Mouse (Mus musculus): ENCODE measurements around the gene Xpo6. TPM values are rescaled to one million over a fixed set of nuclear protein-coding genes. Genes with fewer than 3 reads are reported as not detected.

Xpo6 gene
- polyA plus RNA-seq, 1 experiment: 162 TPM

DNA sequence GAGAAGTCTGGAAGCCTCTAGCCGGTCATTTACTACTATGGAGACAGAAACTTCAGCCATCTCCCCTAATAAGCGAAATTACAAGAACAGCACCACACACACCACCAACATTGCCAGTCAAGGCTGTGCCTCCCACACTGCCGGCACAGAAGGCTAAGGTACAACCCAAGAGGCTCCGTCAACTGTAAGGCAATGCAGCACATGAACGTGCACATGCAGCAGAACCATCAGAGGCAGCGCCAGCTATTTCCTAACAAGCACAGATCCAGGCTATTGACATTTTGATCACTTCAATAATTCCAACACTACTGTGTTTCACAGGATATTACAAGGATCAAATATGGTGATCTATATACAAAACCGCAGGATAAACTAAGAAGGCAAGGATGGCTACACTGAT lies 24.8 kb downstream of the Xpo6 start:
- TF ChIP-seq CTCF (IDR thresholded peaks at IDR 0.05; ENCODE audit: borderline replicate concordance, insufficient read depth, low read depth, low read length): no peak
- TF ChIP-seq POLR2A (IDR thresholded peaks at IDR 0.05; ENCODE audit: borderline replicate concordance, insufficient read depth, low read length): no peak
- Histone ChIP-seq H3K27ac (ENCODE audit: insufficient read depth, low read length) (no peak overlapping the region), H3K27me3 (ENCODE audit: control insufficient read depth, insufficient read depth, low read length) (no peaks in the 10 kb centered on the region), H3K4me1 (ENCODE audit: control insufficient read depth, insufficient read depth, low read length) (peaks cover 11% of the 10 kb centered on the region), H3K4me3 (replicated peaks; ENCODE audit: insufficient read depth, low read depth, low read length) (no peak overlapping the region)
- no peak for DNase-seq
- 86% methylated on average over 7 of the region's 7 CpGs for WGBS

DNA sequence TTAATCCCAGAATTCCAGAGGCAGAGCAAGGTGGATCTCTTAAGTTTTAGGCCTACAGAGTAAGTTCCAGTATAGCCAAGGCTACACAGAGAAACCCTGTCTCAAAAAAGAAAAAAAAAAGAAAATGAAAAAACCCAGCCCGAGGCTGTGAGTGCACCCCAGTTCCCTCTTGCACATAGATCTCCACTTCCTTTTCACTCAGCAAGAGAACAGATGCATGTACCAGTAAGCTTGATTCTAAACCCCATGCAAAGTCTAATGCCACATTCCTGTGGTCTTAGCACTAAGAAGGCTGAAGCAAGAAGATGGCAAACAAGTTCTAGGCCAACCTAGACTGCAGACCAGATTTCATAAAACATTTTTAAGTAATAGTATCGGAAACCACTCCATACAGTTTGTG lies 25.4 kb downstream of the Xpo6 start:
- TF ChIP-seq CTCF (IDR thresholded peaks at IDR 0.05; ENCODE audit: borderline replicate concordance, insufficient read depth, low read depth, low read length) (no peak), POLR2A (IDR thresholded peaks at IDR 0.05; ENCODE audit: borderline replicate concordance, insufficient read depth, low read length) (no peak)
- DNase-seq: no peak
- no peaks in the 10 kb centered on the region for H3K27me3 ChIP-seq (ENCODE audit: control insufficient read depth, insufficient read depth, low read length)
- 84% methylated on average over 2 of the region's 2 CpGs for whole genome bisulfite sequencing
- H3K27ac ChIP-seq (ENCODE audit: insufficient read depth, low read length): no peak overlapping the region
- peaks cover 9% of the 10 kb centered on the region for H3K4me1 ChIP-seq (ENCODE audit: control insufficient read depth, insufficient read depth, low read length)
- no peak overlapping the region for H3K4me3 ChIP-seq (replicated peaks; ENCODE audit: insufficient read depth, low read depth, low read length)

DNA sequence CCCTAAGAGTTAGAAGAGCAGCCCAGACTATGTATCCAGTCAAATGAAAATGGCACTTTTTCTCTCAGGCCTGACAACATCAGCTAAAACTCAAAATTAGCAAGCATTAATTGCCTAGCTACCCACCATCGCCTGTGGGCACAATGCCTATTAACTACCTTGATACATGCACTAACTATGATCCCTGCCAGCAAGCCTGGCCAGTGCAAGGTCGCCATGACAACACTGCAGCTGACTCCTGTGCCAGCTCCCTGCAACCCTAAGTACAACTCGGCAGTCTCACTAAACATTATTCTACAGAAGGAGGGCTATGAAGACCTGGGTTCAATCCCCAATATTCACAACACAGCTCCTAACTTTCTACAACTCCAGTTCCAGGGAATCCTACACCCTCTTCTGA lies 28.3 kb downstream of the Xpo6 start:
- peaks cover 4% of the 10 kb centered on the region for H3K4me1 ChIP-seq (ENCODE audit: control insufficient read depth, insufficient read depth, low read length)
- 21% methylated on average over 3 of the region's 3 CpGs for WGBS
- no peaks in the 10 kb centered on the region for H3K27me3 ChIP-seq (ENCODE audit: control insufficient read depth, insufficient read depth, low read length)
- H3K27ac ChIP-seq (ENCODE audit: insufficient read depth, low read length): no peak overlapping the region
- TF ChIP-seq POLR2A (IDR thresholded peaks at IDR 0.05; ENCODE audit: borderline replicate concordance, insufficient read depth, low read length) (no peak), CTCF (IDR thresholded peaks at IDR 0.05; ENCODE audit: borderline replicate concordance, insufficient read depth, low read depth, low read length) (no peak)
- peak in 1 of 2 experiments; percentile 20 for DNase-seq
- no peak overlapping the region for H3K4me3 ChIP-seq (replicated peaks; ENCODE audit: insufficient read depth, low read depth, low read length)

DNA sequence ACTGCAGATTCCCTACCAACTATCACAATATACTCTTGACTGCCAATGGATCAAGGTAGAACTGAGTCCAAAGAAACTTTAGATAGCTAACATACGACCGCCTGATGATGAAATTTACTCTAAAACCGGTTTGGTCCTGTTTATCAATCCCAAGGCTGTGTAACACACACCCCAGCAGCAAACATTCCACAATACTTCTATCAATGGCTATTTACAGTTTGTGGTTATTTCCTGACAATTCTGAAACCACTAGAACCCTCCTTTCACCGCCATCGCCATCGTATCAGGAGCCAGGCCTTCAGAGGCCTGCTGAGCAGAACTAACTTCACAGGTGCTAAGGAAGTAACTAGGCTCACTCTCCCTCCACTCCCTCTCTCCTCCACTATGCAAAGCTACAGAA lies 31.7 kb downstream of the Xpo6 start:
- TF ChIP-seq CTCF (IDR thresholded peaks at IDR 0.05; ENCODE audit: borderline replicate concordance, insufficient read depth, low read depth, low read length) (no peak), POLR2A (IDR thresholded peaks at IDR 0.05; ENCODE audit: borderline replicate concordance, insufficient read depth, low read length) (no peak)
- 93% methylated on average over 6 of the region's 6 CpGs for WGBS
- Histone ChIP-seq H3K4me1 (ENCODE audit: control insufficient read depth, insufficient read depth, low read length) (no peaks in the 10 kb centered on the region), H3K27me3 (ENCODE audit: control insufficient read depth, insufficient read depth, low read length) (no peaks in the 10 kb centered on the region), H3K27ac (ENCODE audit: insufficient read depth, low read length) (no peak overlapping the region), H3K4me3 (replicated peaks; ENCODE audit: insufficient read depth, low read depth, low read length) (no peak overlapping the region)
- no peak for DNase-seq

DNA sequence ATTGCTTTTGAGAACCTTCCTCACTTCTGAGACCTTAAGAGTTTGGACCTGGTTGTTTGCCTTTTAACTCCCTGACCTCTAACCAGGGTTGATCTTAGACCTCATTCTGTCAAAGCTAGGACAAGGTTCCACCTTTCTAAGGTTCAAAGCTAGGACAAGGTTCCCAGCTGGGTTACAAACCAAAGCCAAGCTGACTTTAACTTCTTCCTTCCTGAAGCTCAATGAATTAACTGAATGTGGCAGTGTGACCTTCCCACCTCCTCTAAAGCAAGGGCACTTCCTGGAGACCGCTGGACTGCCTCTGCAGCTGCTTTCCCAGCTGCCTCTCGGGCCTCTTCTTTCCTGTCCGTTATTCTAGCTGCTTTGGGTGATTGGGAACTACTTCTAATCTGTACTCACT lies 32.9 kb downstream of the Xpo6 start:
- no peak for DNase-seq
- TF ChIP-seq CTCF (IDR thresholded peaks at IDR 0.05; ENCODE audit: borderline replicate concordance, insufficient read depth, low read depth, low read length): no peak
- no peak for TF ChIP-seq POLR2A (IDR thresholded peaks at IDR 0.05; ENCODE audit: borderline replicate concordance, insufficient read depth, low read length)

DNA sequence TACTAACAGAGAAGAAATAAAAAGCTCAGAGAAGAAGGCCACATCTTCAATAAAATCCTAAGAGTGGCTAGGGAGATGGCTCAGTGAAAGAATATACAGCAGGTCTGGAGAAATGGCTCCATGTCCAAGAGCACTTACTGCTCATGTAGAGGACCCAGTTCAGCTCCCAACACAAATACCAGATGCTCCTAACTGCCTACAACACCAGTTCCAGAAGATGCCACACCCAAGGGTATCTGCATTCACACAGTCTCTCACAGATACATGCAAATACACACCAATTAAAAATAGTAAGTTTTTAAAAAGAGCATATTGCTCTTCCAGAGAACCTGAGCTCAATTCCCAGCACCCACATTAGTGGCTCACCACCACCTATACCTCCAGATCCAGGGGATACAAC lies 33.7 kb downstream of the Xpo6 start:
- H3K4me3 ChIP-seq (replicated peaks; ENCODE audit: insufficient read depth, low read depth, low read length): no peak overlapping the region
- no peaks in the 10 kb centered on the region for H3K27me3 ChIP-seq (ENCODE audit: control insufficient read depth, insufficient read depth, low read length)
- no peak for TF ChIP-seq CTCF (IDR thresholded peaks at IDR 0.05; ENCODE audit: borderline replicate concordance, insufficient read depth, low read depth, low read length)
- no peak for TF ChIP-seq POLR2A (IDR thresholded peaks at IDR 0.05; ENCODE audit: borderline replicate concordance, insufficient read depth, low read length)
- H3K4me1 ChIP-seq (ENCODE audit: control insufficient read depth, insufficient read depth, low read length): no peaks in the 10 kb centered on the region
- H3K27ac ChIP-seq (ENCODE audit: insufficient read depth, low read length): no peak overlapping the region
- DNase-seq: no peak

More for the DNA sequence above, 32.9 kb downstream of the Xpo6 start:
- 68% methylated on average over 3 of the region's 3 CpGs for WGBS
- H3K4me1 ChIP-seq (ENCODE audit: control insufficient read depth, insufficient read depth, low read length): no peaks in the 10 kb centered on the region
- no peak overlapping the region for H3K4me3 ChIP-seq (replicated peaks; ENCODE audit: insufficient read depth, low read depth, low read length)
- no peak overlapping the region for H3K27ac ChIP-seq (ENCODE audit: insufficient read depth, low read length)
- H3K27me3 ChIP-seq (ENCODE audit: control insufficient read depth, insufficient read depth, low read length): no peaks in the 10 kb centered on the region

DNA sequence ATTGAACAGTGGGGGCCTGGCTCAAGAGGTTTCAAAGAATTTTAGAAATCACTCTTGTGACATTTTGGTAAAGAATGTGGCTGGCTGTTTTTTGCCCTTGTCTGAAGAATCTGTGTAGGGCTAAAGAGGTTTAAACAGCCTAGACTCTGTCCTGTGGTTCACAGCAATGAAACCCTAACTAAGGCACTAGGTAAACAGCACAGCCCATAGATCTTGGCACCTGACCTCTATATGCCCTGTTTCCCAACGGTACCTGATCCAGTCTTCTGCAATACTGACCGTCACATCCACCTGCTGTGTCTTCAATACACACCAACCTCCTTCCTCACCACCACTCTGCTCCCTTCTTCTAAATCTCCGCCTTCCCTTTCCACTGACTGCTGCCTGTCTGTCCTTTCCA lies 42.1 kb downstream of the Xpo6 start:
- no peaks in the 10 kb centered on the region; the same call in 1 of the 2 replicates for H3K4me1 ChIP-seq (ENCODE audit: control insufficient read depth, insufficient read depth, low read length)
- DNase-seq: no peak
- H3K27ac ChIP-seq (ENCODE audit: insufficient read depth, low read length): no peak overlapping the region
- no peaks in the 10 kb centered on the region; the same call in 1 of the 2 replicates for H3K27me3 ChIP-seq (ENCODE audit: control insufficient read depth, insufficient read depth, low read length)
- no peak overlapping the region for H3K4me3 ChIP-seq (replicated peaks; ENCODE audit: insufficient read depth, low read depth, low read length)
- no peak for TF ChIP-seq CTCF (IDR thresholded peaks at IDR 0.05; ENCODE audit: borderline replicate concordance, insufficient read depth, low read depth, low read length)
- no peak for TF ChIP-seq POLR2A (IDR thresholded peaks at IDR 0.05; ENCODE audit: borderline replicate concordance, insufficient read depth, low read length)
- 89% methylated on average over 3 of the region's 3 CpGs for WGBS

DNA sequence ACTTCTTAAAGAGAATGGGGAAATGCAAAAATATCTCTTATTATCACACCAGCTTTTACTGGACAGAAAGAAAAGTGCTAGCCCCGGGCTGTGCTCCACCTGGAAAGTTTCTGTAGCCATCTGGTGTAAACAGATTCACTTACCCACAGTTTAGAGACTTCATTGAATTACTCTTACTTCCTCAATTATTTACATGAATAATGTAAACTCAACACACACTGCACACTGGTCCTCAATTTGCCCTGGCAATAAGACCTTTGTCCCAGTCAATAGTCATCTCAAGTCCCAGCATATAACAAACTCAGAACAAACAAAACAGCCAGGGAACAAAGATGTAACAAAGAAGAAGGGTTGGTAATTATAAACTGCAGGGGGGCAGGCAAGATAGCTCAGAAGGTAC lies 44.6 kb downstream of the Xpo6 start:
- 74% methylated on average over 1 of the region's 1 CpGs for WGBS

More for the DNA sequence above, 44.6 kb downstream of the Xpo6 start:
- Histone ChIP-seq H3K27ac (ENCODE audit: insufficient read depth, low read length) (no peak overlapping the region), H3K4me3 (replicated peaks; ENCODE audit: insufficient read depth, low read depth, low read length) (no peak overlapping the region), H3K27me3 (ENCODE audit: control insufficient read depth, insufficient read depth, low read length) (no peaks in the 10 kb centered on the region; the same call in 1 of the 2 replicates), H3K4me1 (ENCODE audit: control insufficient read depth, insufficient read depth, low read length) (no peaks in the 10 kb centered on the region; the same call in 1 of the 2 replicates)
- no peak for DNase-seq
- TF ChIP-seq POLR2A (IDR thresholded peaks at IDR 0.05; ENCODE audit: borderline replicate concordance, insufficient read depth, low read length) (no peak), CTCF (IDR thresholded peaks at IDR 0.05; ENCODE audit: borderline replicate concordance, insufficient read depth, low read depth, low read length) (no peak)
